Mouse (Mus musculus) lung, postnatal 36 days (tissue): ENCODE results near the gene Safb2.

Experiments
- DNase-seq: peaks from one replicate; pipeline ENCODE4 v3.0.0; 2022; ENCODE audit warnings: mixed read lengths

Safb2 gene

DNA sequence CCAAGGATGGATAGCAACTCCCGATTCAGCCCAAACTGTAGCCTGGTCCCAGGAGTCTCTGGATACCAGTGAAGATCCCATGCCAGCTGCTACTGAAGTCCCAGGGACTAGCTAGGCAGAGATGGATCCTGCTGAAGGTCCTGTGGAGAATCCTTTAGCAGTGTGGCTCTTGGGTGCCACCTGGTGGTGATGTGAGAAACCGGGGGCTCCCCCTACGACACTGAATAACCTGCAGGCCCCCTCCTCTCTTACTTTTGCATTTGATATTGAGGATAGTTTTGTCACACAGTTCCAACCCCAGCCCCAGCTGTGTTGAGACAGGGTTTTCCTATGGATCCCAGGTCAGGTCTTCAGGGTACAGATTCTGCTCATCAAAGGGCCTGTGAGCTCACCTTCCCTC lies 25.9 kb downstream of the Safb2 start:
- peak; percentile 72 for DNase-seq

- DNase-seq, result peak; percentile 77
Measured at GRCm38 (mm10) chr17:56554122-56554551, 30.2 kb downstream of the Safb2 start, which contains the start of gene Gm20219. TSS of gene Gm20219 (minus strand) at chr17:56554387.

- peak; percentile 83 for DNase-seq
Measured at GRCm38 (mm10) chr17:56552781-56553363, 31.5 kb downstream of the Safb2 start.

- no peak for DNase-seq
Measured at GRCm38 (mm10) chr17:56551841-56552581, 32.4 kb downstream of the Safb2 start.

GRCm38 (mm10) chr17:56550784-56551475 lies 33.5 kb downstream of the Safb2 start:
- peak; percentile 52 for DNase-seq

GRCm38 (mm10) chr17:56548605-56549105 lies 35.7 kb downstream of the Safb2 start:
- no peak for DNase-seq

DNA sequence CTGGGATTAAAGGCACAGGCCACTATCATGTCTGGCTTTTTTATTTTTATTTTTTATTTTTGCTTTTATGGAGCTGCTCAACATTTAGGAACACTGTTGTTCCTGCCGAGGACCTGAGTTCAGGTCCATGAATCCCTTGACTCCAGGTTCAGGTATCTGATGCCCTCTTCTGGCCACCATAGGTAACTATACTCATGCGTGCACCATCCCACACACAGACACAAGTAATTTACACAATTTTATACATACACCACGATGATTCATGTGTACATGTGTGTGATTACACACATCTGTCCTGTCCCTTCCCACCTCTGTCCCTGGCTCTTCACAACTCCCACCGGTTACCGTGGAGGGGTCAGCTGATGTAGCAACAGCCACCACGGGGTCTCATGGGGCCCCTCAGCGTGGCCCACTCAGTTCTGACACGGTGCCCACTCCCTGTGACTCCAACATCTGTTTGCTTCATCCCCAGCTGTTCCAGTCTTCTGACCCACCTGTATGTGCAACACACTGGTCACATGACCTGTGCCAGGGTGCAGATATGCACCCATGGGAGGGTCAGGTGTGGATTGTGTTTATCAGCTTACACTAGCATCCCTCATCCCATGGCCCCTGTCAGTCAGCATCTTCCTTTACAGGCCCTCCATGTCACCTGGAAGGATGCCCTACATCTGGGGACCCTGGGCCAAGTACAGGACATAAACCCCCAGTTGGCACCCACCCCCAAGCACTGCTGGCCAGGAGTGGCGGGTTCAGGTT lies 36.4 kb downstream of the Safb2 start:
- DNase-seq, result no peak

- DNase-seq, result no peak
Measured at GRCm38 (mm10) chr17:56547116-56547845, 37.1 kb downstream of the Safb2 start.

GRCm38 (mm10) chr17:56546576-56546975 lies 37.8 kb downstream of the Safb2 start:
- no peak for DNase-seq

DNA sequence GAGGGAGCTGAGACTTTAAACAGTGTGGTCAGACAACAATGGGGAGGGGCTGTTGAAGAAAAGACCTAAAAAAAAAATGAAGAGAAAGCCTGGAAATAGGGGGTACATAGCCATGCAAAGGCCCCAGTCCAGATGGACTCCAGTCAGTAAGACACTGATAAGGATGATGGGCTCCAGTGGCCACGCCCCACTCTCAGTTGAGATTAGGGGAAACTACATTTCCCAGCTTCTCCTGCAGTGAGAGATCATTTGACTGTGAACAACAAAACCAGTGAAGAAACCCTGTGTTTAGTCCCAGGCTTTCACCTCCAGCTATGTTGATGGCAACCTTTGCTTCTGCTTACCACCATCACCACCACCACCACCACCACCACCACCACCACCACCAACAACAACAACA lies 38.4 kb downstream of the Safb2 start:
- DNase-seq, result no peak

GRCm38 (mm10) chr17:56544699-56545387 lies 39.5 kb downstream of the Safb2 start:
- DNase-seq, result no peak

- DNase-seq, result no peak
Measured at GRCm38 (mm10) chr17:56543684-56544224, 40.6 kb downstream of the Safb2 start.

GRCm38 (mm10) chr17:56542736-56543135 lies 41.6 kb downstream of the Safb2 start:
- DNase-seq, result no peak

DNA sequence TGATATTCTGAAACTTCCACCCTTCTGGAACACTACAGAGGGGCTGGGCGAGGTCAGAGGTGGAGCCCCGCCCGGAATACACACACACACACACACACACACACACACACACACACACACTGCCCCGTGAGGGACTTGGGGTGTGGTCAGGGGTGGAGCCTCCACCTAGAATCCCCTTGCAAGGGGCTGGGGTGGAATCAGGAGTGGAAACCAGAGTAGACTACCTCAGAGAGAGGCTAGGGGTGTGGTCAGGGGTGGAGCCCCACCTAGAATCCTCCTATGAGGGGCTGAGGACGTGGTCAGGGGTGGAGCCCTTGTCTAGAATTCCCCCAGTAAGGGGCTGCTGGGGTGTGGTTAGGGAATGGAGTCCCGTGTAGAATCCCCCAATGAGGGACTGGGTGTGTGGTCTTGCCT lies 43.8 kb downstream of the Safb2 start:
- no peak for DNase-seq

DNA sequence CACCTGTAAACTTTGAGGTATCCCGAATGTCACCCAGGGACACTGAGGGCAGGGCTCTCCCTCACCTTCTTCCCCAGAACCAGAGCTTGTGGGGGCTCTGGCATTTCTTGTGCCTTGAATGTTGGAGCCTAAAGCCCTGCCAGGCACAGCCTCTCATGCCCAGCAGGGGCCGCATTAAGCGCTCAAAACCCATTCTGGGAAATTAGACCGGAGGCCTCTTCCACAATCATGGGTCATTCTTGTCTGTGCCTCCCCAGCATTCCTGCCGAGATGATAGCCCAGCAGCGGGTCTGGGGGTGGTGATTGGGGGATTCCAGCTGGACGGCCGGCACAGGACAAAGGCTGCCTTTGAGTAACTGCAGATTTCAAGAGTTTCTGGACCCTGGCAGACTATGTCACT lies 46.5 kb downstream of the Safb2 start:
- DNase-seq, result no peak

DNA sequence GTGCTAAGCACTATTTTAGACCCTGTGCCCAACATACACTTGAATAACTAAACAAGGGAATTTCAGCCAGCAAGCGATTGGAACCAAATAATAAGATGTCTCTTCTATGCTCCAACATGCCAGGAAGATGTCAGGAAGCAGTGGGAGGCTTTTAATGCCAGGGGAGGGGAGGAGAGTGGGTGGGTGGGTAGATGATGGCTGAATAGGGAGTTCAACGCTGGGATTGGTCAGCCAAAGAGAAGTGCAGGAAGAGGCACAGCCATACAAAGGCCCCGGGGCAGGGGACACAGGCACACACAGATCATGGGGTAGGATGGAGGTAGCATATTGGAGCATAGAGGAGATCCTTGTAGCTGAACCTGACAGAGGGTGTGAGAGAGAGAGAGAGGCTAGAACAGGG lies 47.5 kb downstream of the Safb2 start:
- no peak for DNase-seq

GRCm38 (mm10) chr17:56536192-56536591 lies 48.2 kb downstream of the Safb2 start:
- DNase-seq, result no peak

DNA sequence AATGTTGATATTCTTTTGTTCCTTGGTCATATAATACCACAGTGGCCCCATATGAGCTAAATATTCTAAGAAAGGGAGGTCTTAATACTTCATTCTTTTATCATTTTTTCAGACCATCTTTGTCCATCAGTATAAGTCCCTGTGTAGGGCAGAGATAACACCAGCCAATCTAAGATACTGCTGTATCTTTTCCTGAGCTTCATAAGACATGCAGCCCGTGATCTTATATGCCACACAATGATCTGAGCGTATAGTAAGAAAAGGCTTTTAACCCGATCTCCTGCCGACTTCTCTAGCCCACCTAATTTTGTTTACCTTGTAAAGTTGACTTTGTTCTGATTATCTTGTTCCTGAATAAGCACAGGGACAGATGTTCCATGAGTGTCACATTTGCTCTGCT lies 59.4 kb downstream of the Safb2 start:
- DNase-seq, result no peak

- DNase-seq, result no peak
Measured at GRCm38 (mm10) chr17:56522744-56523143, 61.6 kb downstream of the Safb2 start.

DNA sequence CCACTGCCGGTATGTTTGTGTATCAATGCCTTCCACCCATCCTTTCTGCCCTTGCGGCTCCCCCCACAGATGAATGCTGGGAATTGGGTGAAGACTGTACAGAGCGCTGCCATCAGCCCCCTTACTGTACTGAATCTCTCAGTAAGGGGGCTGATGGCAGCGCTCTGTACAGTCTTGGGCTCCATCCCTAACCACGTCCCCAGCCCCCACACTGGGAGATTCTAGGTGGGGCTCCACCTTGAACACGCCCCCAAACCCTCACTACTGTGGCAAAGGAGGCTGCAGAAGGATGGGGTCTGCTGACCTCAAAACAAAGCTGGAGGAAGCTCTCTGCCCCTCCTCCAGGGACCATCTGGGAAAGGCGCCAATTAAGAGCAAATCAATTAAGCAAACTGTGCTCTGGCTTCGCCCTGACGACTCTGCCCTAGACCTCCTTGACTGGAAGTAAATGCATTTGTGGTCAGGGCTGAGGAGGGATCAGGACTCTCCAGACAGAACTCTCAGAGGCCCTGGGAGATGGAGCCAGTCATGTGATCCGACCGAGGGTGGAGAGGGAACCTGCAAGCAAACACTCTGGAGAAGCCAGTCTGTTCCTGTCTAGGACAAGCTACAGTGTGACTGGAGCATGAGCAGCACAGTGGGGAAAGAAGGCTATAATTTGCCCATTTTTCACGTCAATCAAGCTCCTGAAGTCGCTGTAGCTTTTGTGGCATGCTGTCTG lies 68.5 kb downstream of the Safb2 start:
- DNase-seq, result peak; percentile 13

DNA sequence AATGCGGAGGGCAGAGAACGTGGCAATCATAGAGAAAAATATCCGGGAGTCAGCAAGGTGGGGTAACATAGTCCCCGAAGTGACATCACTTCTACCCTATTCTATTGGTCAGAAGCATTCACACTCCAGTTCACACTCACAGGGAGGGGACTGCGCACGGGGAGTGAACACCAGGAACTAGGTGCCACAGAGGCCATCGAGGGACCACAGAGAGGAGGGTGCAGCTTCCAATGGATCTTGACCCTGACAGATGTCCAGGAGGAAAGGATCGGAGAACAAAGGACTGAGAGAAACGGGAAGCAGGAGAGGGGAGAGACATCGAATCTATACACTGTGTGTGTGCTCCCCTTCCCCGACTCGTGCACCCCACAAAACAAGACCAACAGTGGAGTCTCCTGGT lies 69.5 kb downstream of the Safb2 start:
- DNase-seq, result no peak
